Mouse (Mus musculus): ENCODE data around the gene Ip6k3. TPM values are rescaled to one million over a fixed set of nuclear protein-coding genes. Genes with fewer than 3 reads are reported as not detected.

The Ip6k3 gene
- not detected for polyA plus RNA-seq (2014; fragmentation: Illumina TruSeq; extraction: RNeasy Lipid Tissue Mini Kit (QIAGEN cat#74804); ENCODE audit: low replicate concordance)

GRCm38 (mm10) chr17:27167545-27167944 lies at the start of gene Ip6k3:
Gene Ip6k3, minus strand, starts transcription at chr17:27167795.

GRCm38 (mm10) chr17:27204075-27204909 lies 36.7 kb upstream of the Ip6k3 start, which contains the start of gene Lemd2:
Gene Lemd2, minus strand, starts transcription at chr17:27204469.

DNA sequence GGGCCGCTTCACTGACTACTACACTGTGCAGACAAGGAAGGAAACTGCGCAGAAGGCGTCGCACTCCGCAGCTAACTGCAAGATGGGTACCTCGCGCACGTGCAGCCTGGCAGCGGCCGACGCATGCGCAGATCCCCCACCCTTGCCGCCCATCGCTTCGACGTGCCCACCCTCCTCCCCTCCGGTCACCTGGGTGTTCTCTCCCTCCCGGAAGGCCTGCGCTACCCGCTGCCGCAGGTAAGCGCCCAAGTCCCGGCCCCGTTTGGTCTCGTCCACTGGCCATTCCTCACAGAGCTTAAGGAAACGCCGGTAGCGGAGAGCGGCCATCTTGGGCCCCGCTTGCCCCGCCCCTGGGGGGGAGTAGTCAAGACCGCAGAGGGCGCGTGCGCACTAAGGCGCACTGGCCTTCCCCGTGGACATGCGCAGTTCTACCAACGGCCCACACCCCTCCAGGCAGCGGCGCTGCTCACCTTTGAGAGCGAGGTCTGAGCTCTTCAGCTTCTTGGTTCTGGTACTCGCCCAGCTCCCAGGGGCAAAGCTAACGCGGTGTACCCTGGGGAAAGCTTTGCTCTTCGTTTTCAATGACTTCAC lies 33.9 kb downstream of the Ip6k3 start, which contains the start of gene Uqcc2:
Uqcc2 (minus strand) TSS at position 366 of the 591 bp plus-strand sequence.

Other genes starting within 250 kb of the Ip6k3 start
- 1.7 TPM for gene Phf1, start 234.7 kb downstream of the Ip6k3 start, polyA plus RNA-seq (2014; fragmentation: Illumina TruSeq; extraction: RNeasy Lipid Tissue Mini Kit (QIAGEN cat#74804); ENCODE audit: low replicate concordance)
- gene Cuta, start 228.2 kb downstream of the Ip6k3 start, polyA plus RNA-seq (2014; fragmentation: Illumina TruSeq; extraction: RNeasy Lipid Tissue Mini Kit (QIAGEN cat#74804); ENCODE audit: low replicate concordance) = 11.6 TPM
- gene Syngap1, start 226.5 kb downstream of the Ip6k3 start, polyA plus RNA-seq (2014; fragmentation: Illumina TruSeq; extraction: RNeasy Lipid Tissue Mini Kit (QIAGEN cat#74804); ENCODE audit: low replicate concordance) = 0.33 TPM
- gene Zbtb9, start 194.6 kb downstream of the Ip6k3 start, polyA plus RNA-seq (2014; fragmentation: Illumina TruSeq; extraction: RNeasy Lipid Tissue Mini Kit (QIAGEN cat#74804); ENCODE audit: low replicate concordance) = 11.7 TPM
- gene Bak1, start 138.8 kb downstream of the Ip6k3 start, polyA plus RNA-seq (2014; fragmentation: Illumina TruSeq; extraction: RNeasy Lipid Tissue Mini Kit (QIAGEN cat#74804); ENCODE audit: low replicate concordance) = 2.3 TPM
- gene Itpr3, start 110.5 kb downstream of the Ip6k3 start, polyA plus RNA-seq (2014; fragmentation: Illumina TruSeq; extraction: RNeasy Lipid Tissue Mini Kit (QIAGEN cat#74804); ENCODE audit: low replicate concordance) = 1.2 TPM
- gene Uqcc2, start 33.9 kb downstream of the Ip6k3 start, polyA plus RNA-seq (2014; fragmentation: Illumina TruSeq; extraction: RNeasy Lipid Tissue Mini Kit (QIAGEN cat#74804); ENCODE audit: low replicate concordance) = 2.1 TPM
- 0.59 TPM for gene Lemd2, start 36.7 kb upstream of the Ip6k3 start, polyA plus RNA-seq (2014; fragmentation: Illumina TruSeq; extraction: RNeasy Lipid Tissue Mini Kit (QIAGEN cat#74804); ENCODE audit: low replicate concordance)